Mouse (Mus musculus) olfactory bulb, adult 2 months (tissue): ENCODE measurements at regions not wholly inside any gene's neighbourhood (a gene's known extent, or its start where the extent isn't known, plus 50 kb on each side); places are given as distances from the start of the nearest gene placed in this dataset.

Experiments
- H3K27ac ChIP-seq: fragments of 200-500 bp; 2 replicates; pipeline ENCODE4 v1.5.1; 2012; ENCODE audit warnings: low read depth, low read length; ENCODE audit not compliant: insufficient read depth
- H3K4me1 ChIP-seq: fragments of 200-500 bp; 2 replicates; pipeline ENCODE4 v1.6.1; 2012; ENCODE audit warnings: low read length; ENCODE audit not compliant: control insufficient read depth, insufficient read depth
- H3K4me3 ChIP-seq: fragments of 200-500 bp; 2 replicates; pipeline ENCODE4 v1.5.1; 2012; ENCODE audit warnings: mild to moderate bottlenecking, low read depth, low read length, moderate library complexity; ENCODE audit not compliant: insufficient read depth
- CTCF ChIP-seq: fragments of 200-500 bp; IDR thresholded peaks from 2 replicates; pipeline ENCODE4 v1.5.1; 2012; ENCODE audit warnings: low read depth, mild to moderate bottlenecking, low read length, moderate library complexity; ENCODE audit not compliant: insufficient read depth
- POLR2A ChIP-seq: fragments of 200-500 bp; IDR thresholded peaks from 2 replicates; pipeline ENCODE4 v1.6.1; 2012; ENCODE audit warnings: mild to moderate bottlenecking, low read depth, low read length, moderate library complexity; ENCODE audit not compliant: insufficient read depth
- WGBS: fragments of 180-500 bp; shearing (Covaris S2); methylation state at CpG from one replicate; pipeline ENCODE4 v1.1.7; 2018; 5-methylcytosine and 5-hydroxymethylcytosine counted together

DNA sequence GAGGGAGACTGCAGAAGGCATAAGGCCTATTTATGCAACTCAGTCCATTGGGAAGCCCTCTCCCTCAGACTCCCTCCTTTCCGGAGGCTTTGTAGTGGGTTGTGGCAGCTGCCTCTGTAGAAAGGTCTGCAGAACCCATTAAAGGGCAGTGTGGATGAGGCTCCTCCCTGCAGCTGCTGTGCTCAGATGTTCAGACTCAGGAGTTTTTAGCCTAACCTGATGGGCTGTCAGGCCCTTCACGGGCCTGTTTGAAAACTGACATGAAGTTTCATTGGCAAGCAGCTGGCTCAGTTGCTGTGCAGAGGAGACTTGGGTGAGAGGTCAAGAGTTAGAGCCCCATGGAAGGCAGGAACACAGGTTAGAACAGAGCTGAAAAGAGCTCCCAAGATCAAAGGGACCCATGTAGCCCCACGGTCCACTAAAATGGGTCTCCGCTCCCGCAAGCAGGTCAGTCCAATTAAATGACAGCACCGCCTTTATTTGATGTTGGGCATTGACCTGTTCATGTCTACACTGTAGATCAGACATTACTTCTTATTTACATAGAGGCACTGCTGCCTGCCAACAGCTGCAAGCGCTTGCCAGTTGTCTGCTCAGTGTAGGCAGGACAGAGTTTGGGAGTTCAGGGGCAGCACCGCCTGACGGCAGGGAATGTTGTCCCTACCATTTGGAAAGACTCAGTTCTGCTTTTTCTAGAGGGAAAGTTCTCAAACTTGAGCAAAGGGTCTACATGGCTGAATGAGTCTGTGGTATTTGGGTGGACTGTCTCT is 53.8 kb upstream of the Usp46 start:
- H3K4me1 ChIP-seq = 0 out of 2 replicates have a peak, but pooled peaks cover 3% of the 10 kb centered on the region
- no peak for TF ChIP-seq CTCF
- TF ChIP-seq POLR2A = no peak
- 82% methylated on average over 9 of the region's 9 CpGs for WGBS
- no peak overlapping the region for H3K27ac ChIP-seq
- H3K4me3 ChIP-seq = no peak overlapping the region

GRCm38 (mm10) chr5:74126015-74126896 is 58.0 kb upstream of the Usp46 start:
- 66% methylated on average over 32 of the region's 32 CpGs for WGBS

DNA sequence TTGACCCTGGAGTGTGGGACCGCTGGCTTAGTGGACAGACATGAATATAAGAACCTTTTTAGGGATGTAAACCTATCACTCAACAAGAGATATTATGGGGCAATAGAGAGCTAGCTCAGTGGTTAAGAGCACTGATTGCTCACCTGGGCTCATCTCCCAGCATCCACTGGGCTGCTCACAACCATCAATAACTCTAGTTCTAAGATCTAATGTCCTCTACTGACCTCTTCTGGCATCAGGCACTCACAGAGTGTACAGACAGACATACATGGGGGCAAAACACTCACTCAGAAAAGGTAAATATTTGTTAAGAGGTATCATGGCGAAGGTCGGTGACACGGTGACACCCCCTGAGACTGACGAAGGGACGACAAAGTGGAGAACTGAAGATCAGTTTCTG is 59.3 kb upstream of the Usp46 start:
- WGBS = 96% methylated on average over 6 of the region's 6 CpGs

More at GRCm38 (mm10) chr5:74126015-74126896, 58.0 kb upstream of the Usp46 start:
- TF ChIP-seq CTCF (no peak), POLR2A (no peak)
- Histone ChIP-seq H3K4me3 (peak overlapping the region; percentile 46), H3K4me1 (0 out of 2 replicates have a peak, but pooled peaks cover 3% of the 10 kb centered on the region), H3K27ac (no peak overlapping the region)

GRCm38 (mm10) chr5:74129636-74130035 is 61.4 kb upstream of the Usp46 start:
- TF ChIP-seq POLR2A (no peak), CTCF (no peak)
- Histone ChIP-seq H3K27ac (no peak overlapping the region), H3K4me3 (no peak overlapping the region), H3K4me1 (0 out of 2 replicates have a peak, but pooled peaks cover 3% of the 10 kb centered on the region)

More for the DNA sequence above, 59.3 kb upstream of the Usp46 start:
- Histone ChIP-seq H3K4me3 (no peak overlapping the region), H3K27ac (no peak overlapping the region), H3K4me1 (0 out of 2 replicates have a peak, but pooled peaks cover 3% of the 10 kb centered on the region)
- TF ChIP-seq POLR2A (no peak), CTCF (no peak)

- no peak overlapping the region for H3K27ac ChIP-seq
- 73% methylated on average over 8 of the region's 8 CpGs for WGBS
- no peak overlapping the region for H3K4me3 ChIP-seq
- no peak for TF ChIP-seq CTCF
- no peak for TF ChIP-seq POLR2A
- no peaks in the 10 kb centered on the region for H3K4me1 ChIP-seq
Measured at GRCm38 (mm10) chr5:74132671-74133070, 62.4 kb upstream of the Rasl11b start.

GRCm38 (mm10) chr5:74136377-74136776 is 58.7 kb upstream of the Rasl11b start:
- Histone ChIP-seq H3K4me3 (no peak overlapping the region), H3K27ac (no peak overlapping the region), H3K4me1 (no peaks in the 10 kb centered on the region)
- WGBS = 78% methylated on average over 5 of the region's 5 CpGs
- TF ChIP-seq CTCF (no peak), POLR2A (no peak)

DNA sequence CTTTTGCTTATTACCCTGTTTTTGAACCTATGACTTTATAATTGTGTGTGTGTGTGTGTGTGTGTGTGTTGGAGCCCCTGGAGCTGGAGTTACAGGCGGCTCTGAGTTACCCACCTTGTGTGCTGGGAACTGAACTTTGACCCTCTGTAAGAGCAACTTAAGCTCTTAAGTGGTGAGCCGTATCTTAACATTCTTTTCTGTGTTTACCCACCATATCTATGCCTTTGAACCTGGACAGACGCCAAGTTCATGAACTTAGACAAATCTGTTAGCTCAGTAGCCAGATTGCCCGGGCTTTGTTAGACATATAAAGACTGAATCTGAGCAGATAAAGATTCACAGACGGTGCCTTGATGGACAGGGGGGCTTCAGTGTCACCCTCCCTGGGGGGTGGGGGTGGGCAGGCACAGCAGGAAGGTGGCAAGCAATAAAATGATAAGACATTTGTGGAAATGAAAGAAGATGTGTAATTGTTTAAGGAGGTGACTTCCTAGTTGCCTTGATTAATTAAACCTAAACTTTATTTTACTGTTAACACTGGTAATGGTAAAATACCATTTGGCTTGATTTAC is 58.1 kb upstream of the Rasl11b start:
- Histone ChIP-seq H3K4me1 (no peaks in the 10 kb centered on the region), H3K4me3 (no peak overlapping the region), H3K27ac (no peak overlapping the region)
- no peak for TF ChIP-seq POLR2A
- no peak for TF ChIP-seq CTCF
- 83% methylated on average over 5 of the region's 5 CpGs for WGBS

- 97% methylated on average over 4 of the region's 4 CpGs for WGBS
- Histone ChIP-seq H3K27ac (no peak overlapping the region), H3K4me3 (no peak overlapping the region), H3K4me1 (no peaks in the 10 kb centered on the region)
- TF ChIP-seq CTCF (no peak), POLR2A (no peak)
Measured at GRCm38 (mm10) chr5:74143994-74144393, 51.1 kb upstream of the Rasl11b start.

GRCm38 (mm10) chr5:74144765-74145164 is 50.3 kb upstream of the Rasl11b start:
- H3K4me1 ChIP-seq = no peaks in the 10 kb centered on the region
- H3K4me3 ChIP-seq = no peak overlapping the region
- no peak overlapping the region for H3K27ac ChIP-seq
- TF ChIP-seq POLR2A (no peak), CTCF (no peak)
- WGBS = 85% methylated on average over 5 of the region's 5 CpGs
